Mouse (Mus musculus): Measurements from ENCODE around the gene Cuedc1. TPM values are rescaled to one million over a fixed set of nuclear protein-coding genes. Genes with fewer than 3 reads are reported as not detected.

Gene Cuedc1
- total and polyA plus RNA-seq, 3 experiments, result 1.0 to 4.8 TPM; not detected in 1

GRCm38 (mm10) chr11:88067586-88068410, 30.1 kb upstream of the Cuedc1 start, which contains the start of gene Vezf1:
TSS of gene Vezf1 (plus strand) at chr11:88068279.
- Histone ChIP-seq H3K27me3 (ENCODE audit: control insufficient read depth in 1 of 2, insufficient read depth in 2 of 2, low read length in 2 of 2) (no peaks in the 10 kb centered on the region), H3K79me2 (ENCODE audit: control insufficient read depth, insufficient read depth, low read length, poor library complexity) (peaks cover 36% of the 10 kb centered on the region), H3K4me3 (ENCODE audit: control insufficient read depth in 1 of 2, insufficient read depth in 1 of 2, low read depth in 2 of 2, low read length in 2 of 2) (peak within 1 kb of the TSS; percentile 89 to 99), H3K4me1 (ENCODE audit: control insufficient read depth in 1 of 2, insufficient read depth in 2 of 2, low read length in 2 of 2) (peaks cover 14 to 18% of the 10 kb centered on the region in 2 experiments), H3K36me3 (ENCODE audit: control insufficient read depth in 1 of 2, insufficient read depth in 2 of 2, low read length in 2 of 2) (peaks cover 0 to 21% of the 10 kb centered on the region in 2 experiments; a peak in 2 of 4 replicates), H3K27ac (ENCODE audit: control insufficient read depth, low read depth, low read length) (peak within 1 kb of the TSS; percentile 41), H3K9ac (ENCODE audit: control insufficient read depth, low read depth, low read length, poor library complexity, severe bottlenecking) (peak within 1 kb of the TSS; percentile 93), H3K9me3 (replicated peaks; ENCODE audit: insufficient read depth, low read length) (no peaks in the 10 kb centered on the region)
- DNase-seq (ENCODE audit: low read depth, low spot score), result peak; percentile 85
- TF ChIP-seq NELFE (IDR thresholded peaks at IDR 0.05; ENCODE audit: low read depth, low read length) (peak; percentile 54), ETS1 (IDR thresholded peaks at IDR 0.05; ENCODE audit: low read depth, low read length) (no peak), MXI1 (IDR thresholded peaks at IDR 0.05; ENCODE audit: low read depth, low read length) (peak; percentile 89), CTCF (IDR thresholded peaks at IDR 0.05 in 2 of 3, conservative IDR thresholded peaks at IDR 0.05 in 1 of 3; ENCODE audit: control insufficient read depth in 1 of 3, insufficient read depth in 1 of 3, low read depth in 2 of 3, low read length in 3 of 3, poor library complexity in 1 of 3, severe bottlenecking in 1 of 3) (0 out of 6 replicates have a peak, but pooled peaks of 1 of the 3 experiments have one; percentile 3), RCOR1 (IDR thresholded peaks at IDR 0.05; ENCODE audit: low read depth, low read length) (no peak), POLR2A (IDR thresholded peaks at IDR 0.05; ENCODE audit: control insufficient read depth in 1 of 2, insufficient read depth in 1 of 2, low read depth in 1 of 2, low read length in 2 of 2, poor library complexity in 1 of 2) (peak; percentile 76 to 78), MYB (IDR thresholded peaks at IDR 0.05; ENCODE audit: low read depth, low read length) (no peak), ZMIZ1 (IDR thresholded peaks at IDR 0.05; ENCODE audit: low read depth, low read length) (no peak), SIN3A (IDR thresholded peaks at IDR 0.05; ENCODE audit: low read length) (peak; percentile 32; the same call in 1 of the 2 replicates), TBP (IDR thresholded peaks at IDR 0.05; ENCODE audit: low read depth, low read length) (no peak), USF2 (IDR thresholded peaks at IDR 0.05; ENCODE audit: borderline replicate concordance in 1 of 2, insufficient read depth in 1 of 2, low read depth in 1 of 2, low read length in 2 of 2) (no peak), HCFC1 (IDR thresholded peaks at IDR 0.05; ENCODE audit: low read depth, low read length) (peak; percentile 63), ELF1 (IDR thresholded peaks at IDR 0.05; ENCODE audit: low read depth, low read length) (peak; percentile 59), BHLHE40 (IDR thresholded peaks at IDR 0.05; ENCODE audit: borderline replicate concordance, low read depth, low read length) (no peak)

- Histone ChIP-seq H3K9ac (ENCODE audit: control insufficient read depth, low read depth, low read length, poor library complexity, severe bottlenecking) (peak overlapping the region; percentile 93), H3K4me1 (ENCODE audit: control insufficient read depth in 1 of 2, insufficient read depth in 2 of 2, low read length in 2 of 2) (peaks cover 14 to 18% of the 10 kb centered on the region in 2 experiments), H3K9me3 (replicated peaks; ENCODE audit: insufficient read depth, low read length) (no peaks in the 10 kb centered on the region), H3K36me3 (ENCODE audit: control insufficient read depth in 1 of 2, insufficient read depth in 2 of 2, low read length in 2 of 2) (peaks cover under 1 to 21% of the 10 kb centered on the region in 2 experiments; a peak in 3 of 4 replicates), H3K79me2 (ENCODE audit: control insufficient read depth, insufficient read depth, low read length, poor library complexity) (peaks cover 43% of the 10 kb centered on the region), H3K4me3 (ENCODE audit: control insufficient read depth in 1 of 2, insufficient read depth in 1 of 2, low read depth in 2 of 2, low read length in 2 of 2) (peak overlapping the region; percentile 63 to 99), H3K27ac (ENCODE audit: control insufficient read depth, low read depth, low read length) (peak overlapping the region; percentile 41), H3K27me3 (ENCODE audit: control insufficient read depth in 1 of 2, insufficient read depth in 2 of 2, low read length in 2 of 2) (no peaks in the 10 kb centered on the region)
- peak; percentile 77 for DNase-seq (ENCODE audit: low read depth, low spot score)
- TF ChIP-seq MYC (IDR thresholded peaks at IDR 0.05; ENCODE audit: low read depth, low read length), result no peak
- TF ChIP-seq MAX (IDR thresholded peaks at IDR 0.05; ENCODE audit: low read length), result no peak; the same call in 1 of the 2 replicates
- peak; percentile 93 for TF ChIP-seq UBTF (IDR thresholded peaks at IDR 0.05; ENCODE audit: borderline replicate concordance, insufficient read depth, low read depth, low read length)
- no peak for TF ChIP-seq RAD21 (IDR thresholded peaks at IDR 0.05; ENCODE audit: low read depth, low read length)
- TF ChIP-seq MAFK (IDR thresholded peaks at IDR 0.05; ENCODE audit: borderline replicate concordance, low read depth, low read length), result no peak
- TF ChIP-seq SMC3 (IDR thresholded peaks at IDR 0.05; ENCODE audit: low read depth, low read length), result no peak; the same call in 1 of the 2 replicates
- no peak for TF ChIP-seq GATA1 (IDR thresholded peaks at IDR 0.05; ENCODE audit: low read depth, low read length)
- TF ChIP-seq ZNF384 (IDR thresholded peaks at IDR 0.05; ENCODE audit: low read depth, low read length), result no peak
- TF ChIP-seq ZKSCAN1 (IDR thresholded peaks at IDR 0.05; ENCODE audit: low read depth, low read length), result no peak
- peak; percentile 21 for TF ChIP-seq NELFE (IDR thresholded peaks at IDR 0.05; ENCODE audit: low read depth, low read length)
- TF ChIP-seq TCF12 (IDR thresholded peaks at IDR 0.05; ENCODE audit: low read depth, low read length), result no peak
- no peak for TF ChIP-seq BHLHE40 (IDR thresholded peaks at IDR 0.05; ENCODE audit: borderline replicate concordance, low read depth, low read length)
- no peak for TF ChIP-seq GABPA (IDR thresholded peaks at IDR 0.05; ENCODE audit: low read depth, low read length)
- no peak for TF ChIP-seq USF2 (IDR thresholded peaks at IDR 0.05; ENCODE audit: borderline replicate concordance in 1 of 2, insufficient read depth in 1 of 2, low read depth in 1 of 2, low read length in 2 of 2)
- TF ChIP-seq ETS1 (IDR thresholded peaks at IDR 0.05; ENCODE audit: low read depth, low read length), result 0 out of 2 replicates have a peak, but pooled peaks have one; percentile 30
- TF ChIP-seq TAL1 (IDR thresholded peaks at IDR 0.05; ENCODE audit: low read length), result no peak
Observed at GRCm38 (mm10) chr11:88068411-88069245, 29.2 kb upstream of the Cuedc1 start.

Measured in MEL (cell line).